Mouse (Mus musculus): Measurements from ENCODE around the gene Calml4.

DNA sequence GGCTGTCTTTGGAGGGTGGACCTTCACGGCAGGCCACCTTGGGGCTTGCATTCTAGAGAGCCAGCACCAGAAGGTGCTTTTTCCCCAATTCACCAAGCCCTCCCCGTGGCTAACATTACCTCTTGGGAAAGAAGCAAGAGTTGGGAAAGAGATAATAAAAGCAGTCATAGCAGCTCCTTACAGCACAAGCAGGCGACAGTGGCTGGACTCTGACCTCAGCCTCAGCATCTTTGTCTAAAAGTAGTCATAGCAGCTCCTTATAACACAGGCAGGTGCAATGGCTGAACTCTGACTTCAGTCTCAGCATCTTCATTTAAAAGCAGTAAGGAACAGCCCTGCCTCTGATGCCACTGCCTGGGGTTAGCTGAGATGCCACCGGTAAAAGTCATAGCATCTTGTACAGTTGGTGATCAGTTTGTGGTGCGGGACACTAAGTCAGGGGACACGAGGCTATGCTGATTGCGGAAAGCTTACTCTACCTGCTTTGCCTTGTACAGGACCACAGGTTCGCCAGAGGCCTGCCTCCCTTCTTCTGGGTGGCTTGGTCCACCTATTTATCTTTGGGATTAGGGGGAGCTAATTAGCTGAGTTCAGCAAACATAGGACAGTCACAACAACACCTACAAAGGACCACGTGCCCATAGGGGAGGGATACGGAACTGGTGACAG is 14.4 kb upstream of the Calml4 start:
- no peak for TF ChIP-seq CTCF (IDR thresholded peaks at IDR 0.05; ENCODE audit: low read depth, low read length)
- no peak for TF ChIP-seq GATA1 (IDR thresholded peaks at IDR 0.05; ENCODE audit: borderline replicate concordance, low read length)
- TF ChIP-seq POLR2AphosphoS5 (IDR thresholded peaks at IDR 0.05; ENCODE audit: insufficient replicate concordance, low read depth, low read length): no peak
